Mouse (Mus musculus): ENCODE data around the gene Hoxd1.

Gene Hoxd1

GRCm38 (mm10) chr2:74762522-74763244, at the start of gene Hoxd1:
TSS of gene Hoxd1 (plus strand) at chr2:74762980.
- no peak for DNase-seq (ENCODE audit: inconsistent ontology term)

- no peak for DNase-seq (ENCODE audit: inconsistent ontology term)
These were observed 49.3 kb upstream of the Hoxd1 start for GRCm38 (mm10) chr2:74713239-74714150.

DNA sequence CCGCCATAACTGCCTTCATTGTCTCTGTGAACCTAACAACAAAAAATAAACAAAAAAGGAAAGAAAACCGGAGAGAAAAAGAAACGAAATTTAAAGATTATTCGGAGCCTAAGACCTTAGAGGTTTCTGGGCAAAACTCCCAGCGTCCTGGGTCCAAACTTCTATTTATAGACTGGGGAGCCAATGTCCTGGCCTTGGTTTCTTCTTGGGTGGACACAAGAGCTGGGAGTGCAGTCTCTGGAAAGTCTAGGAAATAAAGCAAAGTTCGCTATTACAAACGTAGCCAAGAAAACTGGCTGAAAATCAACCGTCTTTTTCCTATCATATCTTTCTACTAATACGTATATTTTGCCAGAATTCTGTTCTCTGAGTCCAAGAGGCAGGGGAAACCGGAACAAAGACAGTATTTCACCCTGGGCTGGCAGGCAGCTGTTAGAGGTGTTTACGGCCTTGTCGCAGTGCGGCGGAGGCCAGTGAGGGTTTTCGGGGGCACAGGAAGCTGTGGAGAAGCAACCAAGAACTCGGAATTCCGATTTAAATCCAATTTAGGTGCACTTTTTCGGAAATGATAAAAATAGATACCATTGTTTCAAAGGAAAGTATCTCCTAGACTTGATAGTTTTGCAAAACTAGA, 48.5 kb upstream of the Hoxd1 start:
- no peak for DNase-seq (ENCODE audit: inconsistent ontology term)

- DNase-seq (ENCODE audit: inconsistent ontology term): no peak
These were observed 47.9 kb upstream of the Hoxd1 start for GRCm38 (mm10) chr2:74714881-74715280.

DNA sequence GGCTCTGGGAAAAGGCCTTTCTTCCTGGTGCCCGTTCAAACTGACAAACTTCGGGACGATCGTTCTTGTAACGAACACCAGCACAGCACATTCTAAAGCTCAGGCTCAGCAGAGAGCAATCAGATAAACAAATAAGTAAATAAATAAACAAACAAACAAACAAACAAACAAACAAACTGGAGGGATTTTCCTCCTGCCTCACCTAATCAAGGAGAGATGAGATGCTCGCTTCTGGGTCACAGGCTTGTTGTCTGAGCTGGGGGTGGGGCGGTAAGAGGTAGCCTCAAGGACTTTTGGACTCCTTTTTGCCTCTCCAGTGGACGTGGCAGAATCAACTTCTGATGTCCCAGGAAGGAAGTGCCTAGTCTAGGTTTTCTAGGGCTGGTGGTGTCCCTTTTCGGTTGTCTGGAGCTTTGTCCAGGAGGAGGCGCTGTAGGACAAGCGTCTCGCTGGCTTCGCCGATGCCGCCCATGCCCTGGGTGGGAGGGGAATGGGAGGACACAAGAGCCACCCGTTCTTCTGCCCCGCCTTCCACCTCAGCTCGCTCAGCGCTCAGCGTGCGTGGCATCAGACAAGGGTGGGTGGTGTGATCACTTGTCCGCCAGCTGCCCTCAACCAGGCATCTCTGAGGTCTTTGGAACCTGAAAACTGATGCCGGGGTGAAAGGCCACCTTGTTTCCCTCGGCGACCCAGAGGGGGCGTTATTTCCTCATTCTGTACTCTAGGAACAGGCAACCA, 47.1 kb upstream of the Hoxd1 start:
- DNase-seq (ENCODE audit: inconsistent ontology term): peak; percentile 79

DNA sequence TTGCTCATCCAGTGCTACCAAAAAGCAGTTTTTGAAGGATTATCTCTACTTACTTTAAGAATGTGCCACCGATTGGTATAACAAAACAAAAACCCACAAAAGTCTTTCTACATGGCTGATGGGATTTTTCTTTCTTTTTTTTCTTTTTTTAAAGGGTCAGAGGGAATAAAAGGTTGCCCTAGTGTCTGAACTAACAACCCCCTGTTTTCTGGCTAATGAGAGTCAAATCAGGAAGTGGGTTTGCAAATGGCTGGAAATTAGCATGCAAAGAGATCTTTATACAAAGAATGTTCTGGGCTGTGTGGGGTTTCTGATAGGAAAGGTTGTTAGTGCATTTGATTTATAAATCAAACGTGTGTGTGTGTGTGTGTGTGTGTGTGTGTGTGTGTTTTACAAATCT, 42.4 kb upstream of the Hoxd1 start:
- no peak for DNase-seq (ENCODE audit: inconsistent ontology term)

GRCm38 (mm10) chr2:74720955-74721491, 41.8 kb upstream of the Hoxd1 start:
- no peak for DNase-seq (ENCODE audit: inconsistent ontology term)

DNA sequence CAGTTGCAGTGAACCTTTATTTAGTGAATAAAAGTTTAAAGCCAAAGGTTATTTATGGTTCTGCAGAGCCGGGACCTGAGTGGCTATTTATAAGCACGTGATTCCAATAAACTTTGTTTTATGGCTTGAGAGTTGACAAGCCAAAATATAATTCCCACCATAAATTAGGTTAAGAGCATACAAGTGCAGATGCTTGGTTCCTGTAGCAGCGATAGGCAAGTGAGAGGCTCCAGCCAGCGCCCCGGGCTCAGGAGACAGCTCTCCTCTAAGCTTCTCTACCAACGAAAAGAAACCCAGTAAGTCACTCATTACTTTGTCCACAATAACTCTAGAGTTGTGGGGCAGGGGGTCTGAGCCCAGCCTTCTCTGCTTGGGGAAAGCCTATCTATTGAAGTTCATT, 40.9 kb upstream of the Hoxd1 start:
- no peak for DNase-seq (ENCODE audit: inconsistent ontology term)

DNA sequence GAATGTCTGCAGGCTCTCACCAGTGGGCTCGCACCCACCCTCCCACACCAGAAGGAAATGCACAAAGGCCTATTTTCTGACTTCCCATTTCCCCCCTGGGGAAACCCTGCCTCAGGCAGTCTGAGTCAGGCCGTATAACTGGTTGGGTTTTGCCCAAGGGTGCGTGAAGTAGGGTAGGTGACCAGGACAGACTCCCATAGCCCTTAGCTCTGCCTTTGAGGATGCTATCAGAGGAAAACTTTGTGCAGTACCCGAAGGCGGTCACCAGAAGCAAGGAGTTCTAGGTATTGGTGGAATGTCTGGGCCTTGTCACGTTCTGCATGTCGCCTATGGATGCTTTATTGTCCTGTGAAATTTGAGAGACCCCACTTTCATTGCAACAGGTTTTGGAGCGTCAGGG, 39.8 kb upstream of the Hoxd1 start:
- DNase-seq (ENCODE audit: inconsistent ontology term): no peak

- no peak for DNase-seq (ENCODE audit: inconsistent ontology term)
These were observed 38.4 kb upstream of the Hoxd1 start for GRCm38 (mm10) chr2:74724244-74725015.

GRCm38 (mm10) chr2:74725171-74725570, 37.6 kb upstream of the Hoxd1 start:
- DNase-seq (ENCODE audit: inconsistent ontology term): no peak

- DNase-seq (ENCODE audit: inconsistent ontology term): no peak
These were observed 36.2 kb upstream of the Hoxd1 start, which contains the start of gene Gm28230 for GRCm38 (mm10) chr2:74726551-74726950. TSS of gene Gm28230 (plus strand) at chr2:74726728.

GRCm38 (mm10) chr2:74726973-74727639, 35.7 kb upstream of the Hoxd1 start:
- DNase-seq (ENCODE audit: inconsistent ontology term): no peak

GRCm38 (mm10) chr2:74727640-74728302, 35.0 kb upstream of the Hoxd1 start:
- DNase-seq (ENCODE audit: inconsistent ontology term): no peak

GRCm38 (mm10) chr2:74728303-74728680, 34.5 kb upstream of the Hoxd1 start:
- DNase-seq (ENCODE audit: inconsistent ontology term): no peak

- no peak for DNase-seq (ENCODE audit: inconsistent ontology term)
These were observed 32.4 kb upstream of the Hoxd1 start for GRCm38 (mm10) chr2:74730331-74730730.

GRCm38 (mm10) chr2:74731055-74731454, 31.7 kb upstream of the Hoxd1 start:
- no peak for DNase-seq (ENCODE audit: inconsistent ontology term)

GRCm38 (mm10) chr2:74731799-74732512, 30.8 kb upstream of the Hoxd1 start:
- no peak for DNase-seq (ENCODE audit: inconsistent ontology term)
